Mouse (Mus musculus) lung, postnatal 0 days (tissue): Measurements from ENCODE around the gene Itpr1.
A peak's percentile ranks its signal among the peaks of the same experiment; 100 is the strongest.

Experiments used
- CTCF ChIP-seq: IDR thresholded peaks from 2 replicates; pipeline ENCODE4 v1.5.1; 2016; ENCODE audit warnings: antibody characterized with exemption, mild to moderate bottlenecking
- EP300 ChIP-seq: IDR thresholded peaks from 2 replicates; pipeline ENCODE4 v1.6.1; 2016; ENCODE audit warnings: antibody characterized with exemption, mild to moderate bottlenecking, control low read depth

DNA sequence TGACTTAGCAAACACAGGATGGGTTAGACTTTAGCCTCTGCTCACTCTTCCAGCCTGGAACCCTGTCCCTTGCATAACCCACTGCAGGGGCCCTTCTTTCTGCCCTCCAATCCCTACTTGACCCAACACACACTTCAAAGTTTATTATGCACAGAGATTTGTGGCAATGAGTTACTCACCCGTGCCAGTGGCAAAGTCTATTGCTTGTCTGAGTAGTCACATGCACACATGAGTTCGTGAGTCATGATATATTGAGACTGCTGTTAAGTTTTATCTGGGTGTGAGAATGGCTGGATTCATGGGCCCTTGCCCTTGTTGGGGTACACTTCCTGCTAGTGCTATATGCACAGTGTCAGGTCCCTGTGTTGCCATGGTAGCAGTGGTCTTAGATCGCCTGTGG lies 229.4 kb downstream of the Itpr1 start:
- no peak for TF ChIP-seq CTCF
- TF ChIP-seq EP300: peak; percentile 48; the same call in 1 of the 2 replicates
